Comparison of ENCODE assay signal across 8 mouse cellular contexts in genomic region chr17:23674271-23674952, GRCm38 (mm10). TPM values are rescaled to one million over a fixed set of nuclear protein-coding genes. Genes with fewer than 3 reads are reported as not detected.
DNase-seq lines count a peak whose midpoint lies in the region; ATAC-seq and TF ChIP-seq lines count a peak whose summit lies in the region.

No protein-coding gene starts in this region.

- peak; percentile 14 for DNase-seq in A20 (ENCODE audit: low read depth, low spot score)
- no peak for DNase-seq in hindbrain, embryonic 10.5 days (ENCODE audit: low spot score)
- DNase-seq in gastrocnemius, postnatal 36 days: no peak
- DNase-seq in B cell, adult 2 months: no peak
- no peak for DNase-seq in ovary, postnatal 10 days (ENCODE audit: low spot score)

- H3K27ac ChIP-seq in ES-Bruce4 (ENCODE audit: insufficient read depth, low read length): no peak overlapping the region
- H3K27ac ChIP-seq in embryonic facial prominence, embryonic 12.5 days: no peak overlapping the region
- H3K27ac ChIP-seq in hindbrain, embryonic 10.5 days: peak overlapping the region; percentile 93
- H3K27ac ChIP-seq in lung, embryonic 16.5 days (ENCODE audit: low read length): peak overlapping the region; percentile 70

- H3K4me1 ChIP-seq in ES-Bruce4 (ENCODE audit: control insufficient read depth, insufficient read depth, low read length): peaks cover 5% of the 10 kb centered on the region
- peaks cover 33% of the 10 kb centered on the region for H3K4me1 ChIP-seq in embryonic facial prominence, embryonic 12.5 days
- H3K4me1 ChIP-seq in hindbrain, embryonic 10.5 days (replicated peaks): peaks cover 55% of the 10 kb centered on the region
- H3K4me1 ChIP-seq in lung, embryonic 16.5 days (replicated peaks; ENCODE audit: control insufficient read depth, insufficient read depth, low read length): peaks cover 39% of the 10 kb centered on the region

- no peaks in the 10 kb centered on the region for H3K27me3 ChIP-seq in ES-Bruce4 (ENCODE audit: control insufficient read depth, insufficient read depth, low read length, poor library complexity, severe bottlenecking)
- peaks cover 36% of the 10 kb centered on the region for H3K27me3 ChIP-seq in embryonic facial prominence, embryonic 12.5 days
- peaks cover 53% of the 10 kb centered on the region for H3K27me3 ChIP-seq in hindbrain, embryonic 10.5 days (ENCODE audit: insufficient read depth, poor library complexity, severe bottlenecking)
- peaks cover 9% of the 10 kb centered on the region for H3K27me3 ChIP-seq in lung, embryonic 16.5 days (ENCODE audit: control insufficient read depth, insufficient read depth, low read depth, low read length)

- peak overlapping the region; percentile 15 for H3K9ac ChIP-seq in ES-Bruce4 (ENCODE audit: low read depth, poor library complexity, severe bottlenecking)
- peak overlapping the region; percentile 55 for H3K9ac ChIP-seq in embryonic facial prominence, embryonic 12.5 days
- H3K9ac ChIP-seq in lung, embryonic 16.5 days (ENCODE audit: low read length): peak overlapping the region; percentile 79

- H3K4me2 ChIP-seq in embryonic facial prominence, embryonic 12.5 days (replicated peaks): peak overlapping the region; percentile 98
- H3K4me2 ChIP-seq in lung, embryonic 16.5 days (ENCODE audit: low read depth, low read length): peak overlapping the region; percentile 78

- 35% methylated on average over 9 of the region's 9 CpGs for WGBS in embryonic facial prominence, embryonic 12.5 days
- WGBS in hindbrain, embryonic 10.5 days: 49% methylated on average over 9 of the region's 9 CpGs
- WGBS in lung, embryonic 16.5 days: 32% methylated on average over 9 of the region's 9 CpGs

- TF ChIP-seq EP300 in ES-Bruce4 (IDR thresholded peaks at IDR 0.05; ENCODE audit: insufficient read depth, low read depth, low read length): no peak

- no peak for TF ChIP-seq POLR2A in ES-Bruce4 (IDR thresholded peaks at IDR 0.05; ENCODE audit: insufficient read depth, low read length)

- peak overlapping the region; percentile 67 for H3K4me3 ChIP-seq in ES-Bruce4 (ENCODE audit: low read depth, low read length)
- peak overlapping the region; percentile 61 for H3K4me3 ChIP-seq in embryonic facial prominence, embryonic 12.5 days
- H3K4me3 ChIP-seq in hindbrain, embryonic 10.5 days: peak overlapping the region; percentile 70
- peak overlapping the region; percentile 68 for H3K4me3 ChIP-seq in lung, embryonic 16.5 days (ENCODE audit: low read length)

- H3K9me3 ChIP-seq in ES-Bruce4 (replicated peaks; ENCODE audit: control insufficient read depth, insufficient read depth, low read length, poor library complexity, severe bottlenecking): no peaks in the 10 kb centered on the region
- H3K9me3 ChIP-seq in embryonic facial prominence, embryonic 12.5 days: no peaks in the 10 kb centered on the region
- no peaks in the 10 kb centered on the region for H3K9me3 ChIP-seq in hindbrain, embryonic 10.5 days
- no peaks in the 10 kb centered on the region for H3K9me3 ChIP-seq in lung, embryonic 16.5 days (ENCODE audit: control insufficient read depth, low read length)

- no peaks in the 10 kb centered on the region; the same call in 1 of the 2 replicates for H3K36me3 ChIP-seq in ES-Bruce4 (ENCODE audit: control insufficient read depth, insufficient read depth, low read length, poor library complexity, severe bottlenecking)
- peaks cover 12% of the 10 kb centered on the region; the same call in 1 of the 2 replicates for H3K36me3 ChIP-seq in embryonic facial prominence, embryonic 12.5 days
- H3K36me3 ChIP-seq in hindbrain, embryonic 10.5 days: peaks cover 14% of the 10 kb centered on the region
- peaks cover 4% of the 10 kb centered on the region; the same call in 1 of the 2 replicates for H3K36me3 ChIP-seq in lung, embryonic 16.5 days (ENCODE audit: control insufficient read depth, insufficient read depth, low read length)

- ATAC-seq in embryonic facial prominence, embryonic 12.5 days (ENCODE audit: insufficient number of reproducible peaks, insufficient read depth, low FRiP score, low TSS enrichment): no peak
- ATAC-seq in lung, embryonic 16.5 days (ENCODE audit: low read depth): no peak

- TF ChIP-seq CTCF in ES-Bruce4 (IDR thresholded peaks at IDR 0.05; ENCODE audit: low read depth, low read length): no peak

- intact Hi-C loops in gastrocnemius, postnatal 36 days (cut with DNase I): no loop called here

RNA-seq across cellular contexts. Expression of gene Thoc6, which starts 0.7 kb away (rescaled TPM):
- 57.3 and 63.1 TPM in 2 replicates for polyA plus RNA-seq in ES-Bruce4 (2011; ENCODE audit: insufficient read depth, insufficient read length, low read depth, missing spikeins)
- 49.6 and 51.7 TPM in 2 replicates for polyA plus RNA-seq in embryonic facial prominence, embryonic 12.5 days (2016; fragmentation: Nextera tagmentation; extraction: Ambion mirVana)
- polyA plus RNA-seq in hindbrain, embryonic 10.5 days (2016; fragmentation: Nextera tagmentation; extraction: Ambion mirVana): 72.7 and 80.2 TPM in 2 replicates
- 49.2 and 50.3 TPM in 2 replicates for polyA plus RNA-seq in lung, embryonic 16.5 days (2015; fragmentation: Nextera tagmentation; extraction: Ambion mirVana)
- total RNA-seq in gastrocnemius, postnatal 36 days (2021): 1 to 10 TPM; 7.6 to 9.2 TPM

RNA-seq across cellular contexts. Expression of gene Hcfc1r1, which starts 1.0 kb away (rescaled TPM):
- polyA plus RNA-seq in ES-Bruce4 (2011; ENCODE audit: insufficient read depth, insufficient read length, low read depth, missing spikeins): 145 and 149 TPM in 2 replicates
- 60.3 and 61.2 TPM in 2 replicates for polyA plus RNA-seq in embryonic facial prominence, embryonic 12.5 days (2016; fragmentation: Nextera tagmentation; extraction: Ambion mirVana)
- 34.0 and 45.4 TPM in 2 replicates for polyA plus RNA-seq in hindbrain, embryonic 10.5 days (2016; fragmentation: Nextera tagmentation; extraction: Ambion mirVana)
- polyA plus RNA-seq in lung, embryonic 16.5 days (2015; fragmentation: Nextera tagmentation; extraction: Ambion mirVana): 88.4 and 90.6 TPM in 2 replicates
- 100 to 1,000 TPM; 125 TPM for total RNA-seq in gastrocnemius, postnatal 36 days (2021)

RNA-seq across cellular contexts. Expression of gene Tnfrsf12a, which starts 2.9 kb away (rescaled TPM):
- 51.7 and 61.7 TPM in 2 replicates for polyA plus RNA-seq in ES-Bruce4 (2011; ENCODE audit: insufficient read depth, insufficient read length, low read depth, missing spikeins)
- polyA plus RNA-seq in embryonic facial prominence, embryonic 12.5 days (2016; fragmentation: Nextera tagmentation; extraction: Ambion mirVana): 8.6 and 9.2 TPM in 2 replicates
- polyA plus RNA-seq in hindbrain, embryonic 10.5 days (2016; fragmentation: Nextera tagmentation; extraction: Ambion mirVana): 2.7 and 7.1 TPM in 2 replicates
- 22.0 and 23.1 TPM in 2 replicates for polyA plus RNA-seq in lung, embryonic 16.5 days (2015; fragmentation: Nextera tagmentation; extraction: Ambion mirVana)
- total RNA-seq in gastrocnemius, postnatal 36 days (2021): 10 to 100 TPM; 38.1 to 49.0 TPM

RNA-seq across cellular contexts. Expression of gene Cldn6, which starts 4.6 kb away (rescaled TPM):
- 300 and 333 TPM in 2 replicates for polyA plus RNA-seq in ES-Bruce4 (2011; ENCODE audit: insufficient read depth, insufficient read length, low read depth, missing spikeins)
- polyA plus RNA-seq in embryonic facial prominence, embryonic 12.5 days (2016; fragmentation: Nextera tagmentation; extraction: Ambion mirVana): 49.2 and 52.4 TPM in 2 replicates
- polyA plus RNA-seq in hindbrain, embryonic 10.5 days (2016; fragmentation: Nextera tagmentation; extraction: Ambion mirVana): 20.8 and 54.2 TPM in 2 replicates
- polyA plus RNA-seq in lung, embryonic 16.5 days (2015; fragmentation: Nextera tagmentation; extraction: Ambion mirVana): 196 and 206 TPM in 2 replicates
- not detected for total RNA-seq in gastrocnemius, postnatal 36 days (2021)

RNA-seq across cellular contexts. Expression of gene Cldn9, which starts 9.4 kb away (rescaled TPM):
- 1.7 and 2.9 TPM in 2 replicates for polyA plus RNA-seq in ES-Bruce4 (2011; ENCODE audit: insufficient read depth, insufficient read length, low read depth, missing spikeins)
- polyA plus RNA-seq in embryonic facial prominence, embryonic 12.5 days (2016; fragmentation: Nextera tagmentation; extraction: Ambion mirVana): 12.6 and 13.5 TPM in 2 replicates
- 6.3 and 13.1 TPM in 2 replicates for polyA plus RNA-seq in hindbrain, embryonic 10.5 days (2016; fragmentation: Nextera tagmentation; extraction: Ambion mirVana)
- 2.4 and 2.6 TPM in 2 replicates for polyA plus RNA-seq in lung, embryonic 16.5 days (2015; fragmentation: Nextera tagmentation; extraction: Ambion mirVana)
- total RNA-seq in gastrocnemius, postnatal 36 days (2021): not detected

Comparison
In these comparisons a context has a peak if more than half of its experiments do, and no peak if none do; other contexts are left out.
1. H3K27ac ChIP-seq: peak in hindbrain, embryonic 10.5 days (single experiment) and lung, embryonic 16.5 days (single experiment); none in ES-Bruce4 (single experiment) and embryonic facial prominence, embryonic 12.5 days (single experiment).
2. H3K9ac ChIP-seq: peak in every context shown above with its lines; median percentile 79 in lung, embryonic 16.5 days; 55 in embryonic facial prominence, embryonic 12.5 days; 15 in ES-Bruce4.
3. Peak in every context shown above with its lines, with median percentiles within 50 percentile points of each other: H3K4me3 ChIP-seq.